Mouse (Mus musculus): ENCODE measurements around the gene Iqgap2.

DNA sequence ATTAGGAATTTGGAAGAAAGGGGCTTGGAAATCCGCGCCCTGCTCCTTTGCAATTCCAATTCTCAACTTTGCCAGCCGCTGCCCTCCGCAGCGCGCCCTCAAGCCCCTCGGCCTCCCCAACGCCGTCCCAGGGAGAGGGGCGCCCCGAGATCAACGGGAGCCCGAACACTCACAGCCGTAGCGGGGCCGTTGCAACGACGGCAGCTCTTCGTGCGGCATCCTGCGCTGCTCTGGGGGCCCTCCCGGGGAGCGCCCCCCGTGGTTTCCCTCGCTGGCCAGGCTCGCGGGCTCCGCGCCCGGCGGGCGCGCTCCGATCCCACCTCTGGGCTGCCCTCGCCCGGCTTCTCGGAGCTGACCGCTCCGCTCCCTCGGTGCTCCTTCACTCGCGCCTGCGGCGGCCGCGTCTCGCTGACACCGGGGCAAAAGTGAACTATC is at the start of gene Iqgap2:
- TF ChIP-seq CTCF (IDR thresholded peaks at IDR 0.05) (no peak), POLR2A (IDR thresholded peaks at IDR 0.05; ENCODE audit: insufficient read depth, low read depth, low read length) (no peak), EP300 (IDR thresholded peaks at IDR 0.05; ENCODE audit: insufficient read depth, low read depth, low read length) (no peak)

Data from heart, adult 2 months (tissue).